Mouse (Mus musculus): ENCODE results near the gene Lims1. TPM values are rescaled to one million over a fixed set of nuclear protein-coding genes. Genes with fewer than 3 reads are reported as not detected.
A peak's percentile ranks its signal among the peaks of the same experiment; 100 is the strongest.

Gene Lims1
- 60.0 and 61.0 TPM in 2 replicates for polyA plus RNA-seq (2015; fragmentation: Nextera tagmentation; extraction: Ambion mirVana)

DNA sequence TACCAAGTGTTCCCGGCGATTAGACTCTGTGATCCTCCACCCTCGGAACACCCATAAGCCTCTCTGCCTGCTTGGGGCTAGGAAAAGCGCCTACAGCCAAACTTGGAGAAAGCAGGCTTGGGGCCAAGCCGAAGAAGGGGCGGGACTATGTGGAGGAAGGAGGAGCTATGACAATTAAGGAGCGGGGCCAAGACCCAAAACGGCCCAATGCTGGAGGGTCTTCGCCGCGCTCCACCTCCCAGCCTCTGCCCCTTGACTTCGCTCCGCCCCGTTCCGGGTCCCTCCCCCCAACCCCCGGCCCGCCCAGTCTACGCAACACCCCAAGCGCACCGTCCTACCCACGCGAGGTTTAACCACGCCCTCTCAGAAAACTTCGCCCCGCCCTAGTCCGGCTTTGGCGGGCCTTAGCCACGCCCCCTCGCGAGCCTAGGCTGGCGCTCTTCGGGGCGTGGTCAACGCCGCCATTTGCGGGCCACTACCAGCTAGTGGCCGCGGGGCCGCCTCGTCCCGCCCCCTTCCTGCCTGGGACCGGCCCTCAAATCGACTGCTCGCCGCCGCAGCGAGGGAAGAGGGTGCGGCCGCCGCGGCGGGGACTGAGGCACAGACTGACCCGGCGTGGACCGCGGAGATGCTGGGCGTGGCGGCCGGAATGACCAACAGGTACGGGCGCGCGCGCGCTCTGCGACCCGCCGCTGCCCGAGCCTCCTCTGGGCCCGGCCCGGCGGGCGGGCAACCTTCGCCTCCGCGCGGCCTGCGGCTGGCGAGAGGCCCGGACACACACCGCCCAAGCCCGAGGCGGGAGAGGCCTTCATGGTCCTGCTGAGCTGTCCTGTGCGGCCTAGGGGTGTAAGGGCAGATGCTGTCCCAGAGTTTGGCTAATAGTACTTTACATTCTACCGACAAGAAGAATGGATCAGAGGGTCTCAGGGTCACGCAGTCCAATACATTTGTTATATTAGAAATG, at the start of gene Lims1:
Gene Lims1, plus strand, starts transcription at position 439 of the 964 bp plus-strand sequence.
- WGBS = under 1% methylated on average over 73 of the region's 86 CpGs

DNA sequence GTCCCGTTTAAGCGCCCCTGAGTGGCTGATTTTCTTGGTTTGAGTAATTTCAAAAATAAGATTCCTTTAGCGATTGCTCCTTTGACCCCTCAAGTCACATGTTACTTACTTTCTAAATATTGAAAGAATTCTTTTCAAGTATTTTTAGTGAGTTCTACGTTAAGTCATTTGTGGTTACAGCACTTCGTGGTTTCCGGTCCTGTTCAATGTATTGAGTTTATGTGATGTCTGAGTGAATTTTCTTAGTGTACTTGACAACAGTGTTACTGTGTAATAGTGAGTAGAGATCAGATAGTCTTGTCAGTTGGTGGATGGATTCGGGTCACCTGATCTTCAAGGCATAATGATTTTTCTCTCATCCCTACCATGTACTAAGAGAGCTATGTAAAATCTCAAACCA, 41.0 kb upstream of the Lims1 start:
- H3K36me3 ChIP-seq (ENCODE audit: control insufficient read depth, insufficient read depth, low read length) = peaks cover 22% of the 10 kb centered on the region
- H3K4me3 ChIP-seq (ENCODE audit: low read length) = no peak overlapping the region
- 95% methylated on average over 7 of the region's 7 CpGs for WGBS
- H3K4me2 ChIP-seq (ENCODE audit: low read length) = no peak overlapping the region
- ATAC-seq = no peak
- no peaks in the 10 kb centered on the region for H3K9me3 ChIP-seq (ENCODE audit: control insufficient read depth, low read length)
- no peaks in the 10 kb centered on the region for H3K27me3 ChIP-seq (replicated peaks; ENCODE audit: control insufficient read depth, insufficient read depth, low read length)
- no peak overlapping the region for H3K9ac ChIP-seq (ENCODE audit: low read depth, low read length)
- no peak overlapping the region for H3K27ac ChIP-seq (ENCODE audit: low read depth, low read length)
- no peaks in the 10 kb centered on the region for H3K4me1 ChIP-seq (ENCODE audit: control insufficient read depth, insufficient read depth, low read depth, low read length)

More for the DNA sequence above, at the start of gene Lims1:
- H3K4me1 ChIP-seq (ENCODE audit: control insufficient read depth, insufficient read depth, low read depth, low read length) = peaks cover 16% of the 10 kb centered on the region
- peak within 1 kb of the TSS; percentile 95 for H3K4me3 ChIP-seq (ENCODE audit: low read length)
- peak within 1 kb of the TSS; percentile 84 for H3K27ac ChIP-seq (ENCODE audit: low read depth, low read length)
- no peaks in the 10 kb centered on the region for H3K27me3 ChIP-seq (replicated peaks; ENCODE audit: control insufficient read depth, insufficient read depth, low read length)
- H3K4me2 ChIP-seq (ENCODE audit: low read length) = peak within 1 kb of the TSS; percentile 51
- no peaks in the 10 kb centered on the region for H3K36me3 ChIP-seq (ENCODE audit: control insufficient read depth, insufficient read depth, low read length)
- peak; percentile 98 for ATAC-seq
- no peaks in the 10 kb centered on the region for H3K9me3 ChIP-seq (ENCODE audit: control insufficient read depth, low read length)
- H3K9ac ChIP-seq (ENCODE audit: low read depth, low read length) = peak within 1 kb of the TSS; percentile 91

DNA sequence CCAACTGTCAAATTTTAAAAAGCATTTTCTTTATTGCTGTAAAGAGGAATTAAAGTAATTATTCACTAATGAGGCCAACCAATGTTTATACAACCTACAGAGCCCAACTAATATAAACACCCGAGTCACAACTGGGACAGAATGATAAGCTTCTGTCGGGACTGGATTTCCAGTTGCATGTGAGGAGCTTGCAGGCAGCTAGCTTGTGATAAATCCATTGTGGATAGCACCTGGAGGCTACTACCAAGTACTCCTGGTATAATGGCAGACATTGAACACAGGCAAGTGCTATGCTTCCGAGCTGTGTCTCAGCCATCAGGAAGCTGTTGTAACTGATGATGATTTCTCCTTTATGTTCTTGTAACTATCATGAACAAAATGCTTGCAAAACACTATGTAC, 32.5 kb upstream of the Lims1 start:
- Histone ChIP-seq H3K36me3 (ENCODE audit: control insufficient read depth, insufficient read depth, low read length) (peaks cover 51% of the 10 kb centered on the region), H3K4me2 (ENCODE audit: low read length) (no peak overlapping the region), H3K27me3 (replicated peaks; ENCODE audit: control insufficient read depth, insufficient read depth, low read length) (no peaks in the 10 kb centered on the region), H3K9ac (ENCODE audit: low read depth, low read length) (no peak overlapping the region), H3K4me3 (ENCODE audit: low read length) (no peak overlapping the region), H3K27ac (ENCODE audit: low read depth, low read length) (no peak overlapping the region), H3K4me1 (ENCODE audit: control insufficient read depth, insufficient read depth, low read depth, low read length) (no peaks in the 10 kb centered on the region), H3K9me3 (ENCODE audit: control insufficient read depth, low read length) (no peaks in the 10 kb centered on the region)
- no peak for ATAC-seq
- 96% methylated on average over 3 of the region's 3 CpGs for WGBS

DNA sequence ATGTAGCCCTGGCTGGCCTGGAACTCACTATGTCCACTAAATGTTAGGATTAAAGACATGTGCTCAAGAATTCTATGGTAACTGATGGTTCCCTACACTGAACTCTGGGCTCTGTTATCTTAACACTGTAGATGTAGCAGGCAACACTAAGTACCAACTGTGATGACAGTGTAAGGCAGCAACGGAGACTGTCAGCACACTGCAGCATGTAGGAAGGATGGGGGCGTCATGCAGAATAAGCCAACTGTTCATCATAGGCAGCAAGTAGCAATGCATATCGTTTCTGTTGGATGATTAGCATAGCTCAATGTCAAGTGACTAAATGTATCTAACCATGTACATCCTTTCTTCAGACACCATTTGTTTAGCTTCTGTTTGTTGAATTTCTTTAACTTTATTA, 29.0 kb upstream of the Lims1 start:
- Histone ChIP-seq H3K4me3 (ENCODE audit: low read length) (no peak overlapping the region), H3K9ac (ENCODE audit: low read depth, low read length) (no peak overlapping the region), H3K4me2 (ENCODE audit: low read length) (no peak overlapping the region), H3K27ac (ENCODE audit: low read depth, low read length) (no peak overlapping the region), H3K4me1 (ENCODE audit: control insufficient read depth, insufficient read depth, low read depth, low read length) (no peaks in the 10 kb centered on the region), H3K36me3 (ENCODE audit: control insufficient read depth, insufficient read depth, low read length) (peaks cover 57% of the 10 kb centered on the region), H3K9me3 (ENCODE audit: control insufficient read depth, low read length) (no peaks in the 10 kb centered on the region), H3K27me3 (replicated peaks; ENCODE audit: control insufficient read depth, insufficient read depth, low read length) (no peaks in the 10 kb centered on the region)
- 94% methylated on average over 3 of the region's 3 CpGs for WGBS
- ATAC-seq = no peak

DNA sequence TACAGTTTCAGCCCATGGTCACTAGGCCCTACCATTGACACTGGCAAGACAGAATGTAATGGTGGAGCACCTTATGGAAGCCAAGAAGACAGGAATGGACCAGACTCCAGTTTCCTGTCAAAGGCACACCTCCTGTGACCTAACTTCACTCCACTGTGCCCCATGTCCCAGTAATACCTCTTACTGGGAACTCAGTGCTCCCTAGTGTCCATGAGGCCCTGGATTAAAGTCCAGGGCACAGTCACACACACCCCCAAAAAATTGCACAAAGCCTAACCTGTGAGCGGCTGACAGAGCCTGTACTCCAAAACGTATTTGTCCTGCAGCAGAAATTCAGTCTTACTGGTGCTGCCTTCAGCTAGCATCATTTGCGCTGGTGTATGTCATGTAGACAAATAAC, 27.7 kb upstream of the Lims1 start:
- H3K27me3 ChIP-seq (replicated peaks; ENCODE audit: control insufficient read depth, insufficient read depth, low read length) = no peaks in the 10 kb centered on the region
- H3K36me3 ChIP-seq (ENCODE audit: control insufficient read depth, insufficient read depth, low read length) = peaks cover 59% of the 10 kb centered on the region
- no peak overlapping the region for H3K4me3 ChIP-seq (ENCODE audit: low read length)
- no peak overlapping the region for H3K4me2 ChIP-seq (ENCODE audit: low read length)
- no peak for ATAC-seq
- H3K27ac ChIP-seq (ENCODE audit: low read depth, low read length) = no peak overlapping the region
- H3K4me1 ChIP-seq (ENCODE audit: control insufficient read depth, insufficient read depth, low read depth, low read length) = no peaks in the 10 kb centered on the region
- no peak overlapping the region for H3K9ac ChIP-seq (ENCODE audit: low read depth, low read length)
- H3K9me3 ChIP-seq (ENCODE audit: control insufficient read depth, low read length) = no peaks in the 10 kb centered on the region
- WGBS = 98% methylated on average over 3 of the region's 3 CpGs

DNA sequence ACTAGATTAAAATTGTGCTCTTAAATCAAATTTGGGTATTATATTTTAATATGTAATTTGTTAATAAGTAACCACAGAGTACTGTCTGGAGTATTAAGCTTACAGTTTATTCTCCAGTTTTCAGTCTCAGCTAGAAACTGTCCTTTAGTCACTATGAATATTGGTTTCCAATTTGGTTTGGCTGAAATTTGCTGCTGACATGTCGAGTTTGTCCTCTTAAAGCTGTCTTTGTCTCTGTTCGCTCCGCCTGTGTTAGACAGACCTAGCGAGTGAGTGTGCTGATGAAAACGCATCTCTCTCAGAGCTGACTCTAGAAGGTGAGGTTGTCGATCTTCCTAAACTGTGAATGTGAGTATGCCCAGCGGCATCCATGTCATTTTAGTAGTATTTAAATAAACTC, 18.3 kb upstream of the Lims1 start:
- H3K27ac ChIP-seq (ENCODE audit: low read depth, low read length) = no peak overlapping the region
- no peak overlapping the region for H3K4me2 ChIP-seq (ENCODE audit: low read length)
- 94% methylated on average over 7 of the region's 7 CpGs for WGBS
- H3K4me3 ChIP-seq (ENCODE audit: low read length) = no peak overlapping the region
- H3K36me3 ChIP-seq (ENCODE audit: control insufficient read depth, insufficient read depth, low read length) = peaks cover 37% of the 10 kb centered on the region
- H3K27me3 ChIP-seq (replicated peaks; ENCODE audit: control insufficient read depth, insufficient read depth, low read length) = no peaks in the 10 kb centered on the region
- no peaks in the 10 kb centered on the region for H3K9me3 ChIP-seq (ENCODE audit: control insufficient read depth, low read length)
- no peaks in the 10 kb centered on the region for H3K4me1 ChIP-seq (ENCODE audit: control insufficient read depth, insufficient read depth, low read depth, low read length)
- H3K9ac ChIP-seq (ENCODE audit: low read depth, low read length) = no peak overlapping the region
- no peak for ATAC-seq

DNA sequence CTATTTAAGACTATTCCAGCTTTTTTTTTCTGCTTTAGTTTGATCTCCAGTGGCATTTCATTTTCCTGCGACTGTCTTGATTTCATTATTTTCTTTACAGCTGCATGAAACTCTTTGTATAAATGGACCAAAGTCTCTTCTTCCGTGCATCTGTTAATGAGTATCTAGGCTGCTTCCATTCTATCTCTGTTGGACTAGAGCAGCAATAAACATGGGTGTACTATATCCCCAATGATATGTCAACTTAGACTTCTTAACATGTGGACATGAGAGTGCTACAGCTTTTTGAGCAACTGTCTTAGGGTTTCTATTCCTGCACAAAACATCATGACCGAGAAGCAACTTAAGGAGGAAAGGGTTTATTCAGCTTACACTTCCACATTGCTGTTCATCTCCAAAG, 16.4 kb upstream of the Lims1 start:
- no peak overlapping the region for H3K27ac ChIP-seq (ENCODE audit: low read depth, low read length)
- WGBS = 91% methylated on average over 3 of the region's 3 CpGs
- H3K4me2 ChIP-seq (ENCODE audit: low read length) = no peak overlapping the region
- H3K9ac ChIP-seq (ENCODE audit: low read depth, low read length) = no peak overlapping the region
- H3K9me3 ChIP-seq (ENCODE audit: control insufficient read depth, low read length) = no peaks in the 10 kb centered on the region
- H3K27me3 ChIP-seq (replicated peaks; ENCODE audit: control insufficient read depth, insufficient read depth, low read length) = no peaks in the 10 kb centered on the region
- no peak for ATAC-seq
- peaks cover 27% of the 10 kb centered on the region for H3K36me3 ChIP-seq (ENCODE audit: control insufficient read depth, insufficient read depth, low read length)
- H3K4me1 ChIP-seq (ENCODE audit: control insufficient read depth, insufficient read depth, low read depth, low read length) = no peaks in the 10 kb centered on the region
- no peak overlapping the region for H3K4me3 ChIP-seq (ENCODE audit: low read length)

DNA sequence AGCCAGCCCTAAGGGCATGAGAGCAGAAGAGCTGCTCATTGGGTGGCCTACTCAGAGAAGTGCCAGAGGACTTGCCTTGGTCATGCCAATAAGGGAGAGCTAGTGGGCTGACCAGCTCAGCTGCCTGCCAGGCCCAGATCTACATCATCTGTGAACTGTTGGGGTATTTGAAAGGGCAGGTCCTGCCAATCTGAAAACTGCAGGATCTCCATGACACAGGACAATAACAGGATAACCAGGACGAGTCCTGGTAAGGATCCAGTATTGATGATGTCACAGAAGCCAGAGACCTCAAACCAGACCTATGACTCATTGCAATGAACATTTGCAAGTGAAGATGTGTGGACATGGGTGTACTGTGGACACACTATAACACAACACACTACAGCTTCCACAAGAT, 12.5 kb upstream of the Lims1 start:
- 0 out of 2 replicates have a peak, but pooled peaks cover 2% of the 10 kb centered on the region for H3K9me3 ChIP-seq (ENCODE audit: control insufficient read depth, low read length)
- H3K4me3 ChIP-seq (ENCODE audit: low read length) = no peak overlapping the region
- no peaks in the 10 kb centered on the region for H3K27me3 ChIP-seq (replicated peaks; ENCODE audit: control insufficient read depth, insufficient read depth, low read length)
- no peak for ATAC-seq
- H3K9ac ChIP-seq (ENCODE audit: low read depth, low read length) = no peak overlapping the region
- no peaks in the 10 kb centered on the region for H3K4me1 ChIP-seq (ENCODE audit: control insufficient read depth, insufficient read depth, low read depth, low read length)
- H3K4me2 ChIP-seq (ENCODE audit: low read length) = no peak overlapping the region
- H3K27ac ChIP-seq (ENCODE audit: low read depth, low read length) = no peak overlapping the region
- H3K36me3 ChIP-seq (ENCODE audit: control insufficient read depth, insufficient read depth, low read length) = peaks cover 30% of the 10 kb centered on the region
- WGBS = 73% methylated on average over 1 of the region's 1 CpGs

DNA sequence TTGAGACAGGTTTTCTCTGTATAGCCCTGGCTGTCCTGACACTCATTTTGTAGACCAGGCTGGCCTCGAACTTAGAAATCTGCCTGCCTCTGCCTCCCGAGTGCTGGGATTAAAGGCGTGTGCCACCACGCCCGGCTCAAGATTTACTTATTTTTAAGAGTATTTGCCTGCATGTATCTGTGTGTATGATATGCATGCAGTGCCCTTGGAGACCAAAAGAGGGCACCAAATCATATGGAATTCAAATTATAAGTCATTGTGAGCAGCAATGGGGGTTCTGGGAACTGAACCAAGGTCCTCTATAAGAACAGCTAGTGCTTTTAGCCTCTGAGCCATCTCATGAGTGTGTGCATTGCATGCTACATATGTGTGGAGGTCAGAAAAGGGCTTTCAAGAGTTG, 10.4 kb upstream of the Lims1 start:
- H3K36me3 ChIP-seq (ENCODE audit: control insufficient read depth, insufficient read depth, low read length) = peaks cover 25% of the 10 kb centered on the region
- WGBS = 99% methylated on average over 5 of the region's 5 CpGs

More for the DNA sequence above, 10.4 kb upstream of the Lims1 start:
- Histone ChIP-seq H3K4me3 (ENCODE audit: low read length) (no peak overlapping the region), H3K9me3 (ENCODE audit: control insufficient read depth, low read length) (0 out of 2 replicates have a peak, but pooled peaks cover 2% of the 10 kb centered on the region), H3K9ac (ENCODE audit: low read depth, low read length) (no peak overlapping the region), H3K4me2 (ENCODE audit: low read length) (no peak overlapping the region), H3K27ac (ENCODE audit: low read depth, low read length) (no peak overlapping the region), H3K4me1 (ENCODE audit: control insufficient read depth, insufficient read depth, low read depth, low read length) (no peaks in the 10 kb centered on the region), H3K27me3 (replicated peaks; ENCODE audit: control insufficient read depth, insufficient read depth, low read length) (no peaks in the 10 kb centered on the region)
- ATAC-seq = no peak
